In the genomic region with DNA sequence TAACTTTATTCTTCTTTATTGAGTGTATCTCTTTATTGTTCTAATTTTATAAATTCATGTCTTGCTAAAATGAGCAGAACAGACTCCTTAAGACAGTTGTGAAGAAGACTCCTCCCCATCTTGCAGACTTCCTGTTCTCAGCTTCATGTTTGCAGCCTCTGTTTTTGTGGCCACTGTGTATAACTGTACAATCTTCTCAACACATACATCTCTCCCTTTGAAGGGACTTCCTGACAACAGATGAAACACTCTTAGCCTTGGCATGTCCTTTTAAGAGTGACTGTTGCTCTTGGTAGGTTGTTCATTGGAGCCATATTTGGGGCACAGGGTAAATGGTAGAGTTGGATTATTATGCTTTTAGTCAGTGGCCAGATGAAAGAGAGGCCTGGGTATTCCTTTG, we compare ENCODE assay signal across 16 mouse cellular contexts. TPM values are rescaled to one million over a fixed set of nuclear protein-coding genes. Genes with fewer than 3 reads are reported as not detected.
DNase-seq lines count a peak whose midpoint lies in the region; ATAC-seq and TF ChIP-seq lines count a peak whose summit lies in the region.
"Had no signal": no experiment of that assay in that cellular context is flagged by ENCODE, and none has a peak within 500 bp of the region (broad histone marks: within the 10 kb centered on the region; RNA-seq: fewer than 3 reads in every experiment).

No protein-coding gene starts in this region.

- no peaks in the 10 kb centered on the region for H3K27me3 ChIP-seq in lung, embryonic 15.5 days
- no peaks in the 10 kb centered on the region for H3K27me3 ChIP-seq in MEL (ENCODE audit: control insufficient read depth in 1 of 2, insufficient read depth in 2 of 2, low read length in 2 of 2)
- no peaks in the 10 kb centered on the region for H3K27me3 ChIP-seq in neural tube, embryonic 15.5 days (replicated peaks)
- H3K27me3 ChIP-seq: limb, embryonic 15.5 days had no signal

- H3K9me3 ChIP-seq in lung, embryonic 15.5 days = no peaks in the 10 kb centered on the region
- no peaks in the 10 kb centered on the region for H3K9me3 ChIP-seq in MEL (replicated peaks; ENCODE audit: insufficient read depth, low read length)
- no peaks in the 10 kb centered on the region for H3K9me3 ChIP-seq in neural tube, embryonic 15.5 days (replicated peaks)
- H3K9me3 ChIP-seq: embryonic facial prominence, embryonic 10.5 days; limb, embryonic 15.5 days had no signal

- H3K9ac ChIP-seq in lung, embryonic 15.5 days = no peak overlapping the region
- H3K9ac ChIP-seq in MEL (ENCODE audit: control insufficient read depth, low read depth, low read length, poor library complexity, severe bottlenecking) = no peak overlapping the region
- no peak overlapping the region for H3K9ac ChIP-seq in neural tube, embryonic 15.5 days (replicated peaks)
- H3K9ac ChIP-seq: forebrain, postnatal 0 days; limb, embryonic 15.5 days had no signal

- no peak overlapping the region for H3K4me2 ChIP-seq in lung, embryonic 15.5 days
- no peak overlapping the region for H3K4me2 ChIP-seq in neural tube, embryonic 15.5 days
- H3K4me2 ChIP-seq: heart, embryonic 11.5 days; limb, embryonic 15.5 days had no signal

- TF ChIP-seq EP300 in MEL (IDR thresholded peaks at IDR 0.05; ENCODE audit: low read depth in 1 of 2, low read length in 2 of 2) = no peak

- H3K4me1 ChIP-seq in lung, embryonic 15.5 days = peaks cover 67% of the 10 kb centered on the region
- peaks cover 21 to 22% of the 10 kb centered on the region in 2 experiments for H3K4me1 ChIP-seq in MEL (ENCODE audit: control insufficient read depth in 1 of 2, insufficient read depth in 2 of 2, low read length in 2 of 2)
- H3K4me1 ChIP-seq in neural tube, embryonic 15.5 days = peaks cover 31% of the 10 kb centered on the region

- peaks cover 3% of the 10 kb centered on the region; the same call in 1 of the 2 replicates for H3K36me3 ChIP-seq in lung, embryonic 15.5 days
- peaks cover 0 to 28% of the 10 kb centered on the region in 2 experiments; a peak in 2 of 4 replicates for H3K36me3 ChIP-seq in MEL (ENCODE audit: control insufficient read depth in 1 of 2, insufficient read depth in 2 of 2, low read length in 2 of 2)
- no peaks in the 10 kb centered on the region for H3K36me3 ChIP-seq in neural tube, embryonic 15.5 days
- H3K36me3 ChIP-seq: limb, embryonic 15.5 days had no signal

- H3K4me3 ChIP-seq in lung, embryonic 15.5 days = no peak overlapping the region
- no peak overlapping the region for H3K4me3 ChIP-seq in MEL (ENCODE audit: control insufficient read depth in 1 of 2, insufficient read depth in 1 of 2, low read depth in 2 of 2, low read length in 2 of 2)
- H3K4me3 ChIP-seq in neural tube, embryonic 15.5 days (replicated peaks) = no peak overlapping the region
- H3K4me3 ChIP-seq: embryonic facial prominence, embryonic 10.5 days; limb, embryonic 15.5 days had no signal

- TF ChIP-seq POLR2A in MEL (IDR thresholded peaks at IDR 0.05; ENCODE audit: control insufficient read depth in 1 of 2, insufficient read depth in 1 of 2, low read depth in 1 of 2, low read length in 2 of 2, poor library complexity in 1 of 2) = no peak

- 0 out of 2 replicates have a peak overlapping the region, but pooled peaks have one; percentile 1 for H3K27ac ChIP-seq in lung, embryonic 15.5 days
- no peak overlapping the region for H3K27ac ChIP-seq in MEL (ENCODE audit: control insufficient read depth, low read depth, low read length)
- no peak overlapping the region for H3K27ac ChIP-seq in neural tube, embryonic 15.5 days (replicated peaks)
- H3K27ac ChIP-seq: embryonic facial prominence, embryonic 10.5 days had no signal

- TF ChIP-seq RAD21 in MEL (IDR thresholded peaks at IDR 0.05; ENCODE audit: low read depth, low read length) = no peak

- no peak for TF ChIP-seq CTCF in MEL (IDR thresholded peaks at IDR 0.05 in 2 of 3, conservative IDR thresholded peaks at IDR 0.05 in 1 of 3; ENCODE audit: control insufficient read depth in 1 of 3, insufficient read depth in 1 of 3, low read depth in 2 of 3, low read length in 3 of 3, poor library complexity in 1 of 3, severe bottlenecking in 1 of 3)

- DNase-seq in lung, postnatal 36 days = no peak
- peak; percentile 66 for DNase-seq in MEL (ENCODE audit: low read depth, low spot score)
- peak; percentile 81 for DNase-seq in thymus, postnatal 0 days (ENCODE audit: low spot score)
- DNase-seq in heart, adult 18-20 months = no peak
- DNase-seq: adrenal gland, postnatal 10 days; cerebellum, postnatal 14 days; forebrain, postnatal 0 days; gastrocnemius, postnatal 14 days; kidney, adult 8-10 months; lung, postnatal 4 days had no signal

- no peak for ATAC-seq in lung, embryonic 15.5 days (ENCODE audit: borderline replicate concordance, extremely low read depth, low FRiP score, low TSS enrichment)
- peak; percentile 83 for ATAC-seq in inflammation-experienced regulatory T-cells, adult 6 months
- no peak for ATAC-seq in neural tube, embryonic 15.5 days (ENCODE audit: low FRiP score)
- ATAC-seq: forebrain, postnatal 0 days had no signal

- H3K79me2 ChIP-seq in MEL (ENCODE audit: control insufficient read depth, insufficient read depth, low read length, poor library complexity) = 0 out of 2 replicates have a peak, but pooled peaks cover 6% of the 10 kb centered on the region

TF ChIP-seq in MEL, 35 proteins besides CTCF, POLR2A, EP300 and RAD21:
- no peak for TF ChIP-seq SMC3 (IDR thresholded peaks at IDR 0.05; ENCODE audit: low read depth, low read length)
- 0 out of 2 replicates have a peak, but pooled peaks have one; percentile 21 for TF ChIP-seq TAL1 (IDR thresholded peaks at IDR 0.05; ENCODE audit: low read length)

RNA-seq across cellular contexts. Expression of gene Nck2, which starts 20.6 kb away (rescaled TPM):
- polyA plus RNA-seq in lung, embryonic 15.5 days (2015; fragmentation: Nextera tagmentation; extraction: Ambion mirVana) = 50.9 and 51.3 TPM in 2 replicates
- 9.2 and 9.4 TPM in 2 replicates for total RNA-seq in MEL (2012; rRNA removed)
- 10 to 100 TPM in 1 of 2 experiments, not detected in 1; 12.4 TPM for polyA plus RNA-seq in MEL (2012; ENCODE audit: insufficient read depth in 1 of 2, insufficient read length in 2 of 2, low read depth in 1 of 2, low replicate concordance in 2 of 2, missing spikeins in 1 of 2)
- polyA plus RNA-seq in inflammation-experienced regulatory T-cells, adult 6 months (2017; shearing (Covaris generic)) = 10 to 100 TPM; 14.9 to 24.1 (median 18.7) TPM
- polyA plus RNA-seq in thymus, postnatal 0 days (2015; fragmentation: Nextera tagmentation; extraction: Ambion mirVana) = 85.5 and 103 TPM in 2 replicates
- total RNA-seq in heart, adult 18-20 months (2021) = 10 to 100 TPM; 12.9 to 13.0 TPM
- polyA plus RNA-seq in neural tube, embryonic 15.5 days (2015; fragmentation: Nextera tagmentation; extraction: Ambion mirVana) = 31.0 and 36.6 TPM in 2 replicates

Comparison
In these comparisons a context has a peak if more than half of its experiments do, and no peak if none do; other contexts are left out.
1. DNase-seq: peak in MEL (single experiment) and thymus, postnatal 0 days (single experiment); none in lung, postnatal 36 days (single experiment) and heart, adult 18-20 months (0 of 2).